19 mouse cellular contexts compared by ENCODE assay signal in genomic region chr9:71307106-71307789, GRCm38 (mm10).
DNase-seq lines count a peak whose midpoint lies in the region; ATAC-seq and TF ChIP-seq lines count a peak whose summit lies in the region.
"Had no signal": no experiment of that assay in that cellular context is flagged by ENCODE, and none has a peak within 500 bp of the region (broad histone marks: within the 10 kb centered on the region; RNA-seq: fewer than 3 reads in every experiment).

No protein-coding gene starts in this region.

- H3K4me3 ChIP-seq in forebrain, embryonic 11.5 days (ENCODE audit: low read depth, low read length), result no peak overlapping the region
- no peak overlapping the region for H3K4me3 ChIP-seq in forebrain, embryonic 15.5 days
- H3K4me3 ChIP-seq in gastrocnemius, adult 2 months, result no peak overlapping the region
- H3K4me3 ChIP-seq: embryonic facial prominence, embryonic 12.5 days; forebrain, embryonic 13.5 days; heart, embryonic 12.5 days; intestine, embryonic 15.5 days had no signal

- H3K4me1 ChIP-seq in forebrain, embryonic 11.5 days (replicated peaks; ENCODE audit: control insufficient read depth, insufficient read depth, low read length), result no peaks in the 10 kb centered on the region
- no peaks in the 10 kb centered on the region for H3K4me1 ChIP-seq in forebrain, embryonic 15.5 days
- H3K4me1 ChIP-seq: embryonic facial prominence, embryonic 12.5 days; forebrain, embryonic 13.5 days; heart, embryonic 12.5 days; intestine, embryonic 15.5 days had no signal

- H3K9ac ChIP-seq in forebrain, embryonic 11.5 days (ENCODE audit: low read length), result no peak overlapping the region
- H3K9ac ChIP-seq in forebrain, embryonic 15.5 days (replicated peaks), result no peak overlapping the region
- H3K9ac ChIP-seq: embryonic facial prominence, embryonic 12.5 days; forebrain, embryonic 13.5 days; heart, embryonic 12.5 days; hindbrain, embryonic 14.5 days; intestine, embryonic 15.5 days had no signal

- no peaks in the 10 kb centered on the region for H3K27me3 ChIP-seq in forebrain, embryonic 11.5 days (ENCODE audit: control insufficient read depth, insufficient read depth, low read length)
- no peaks in the 10 kb centered on the region for H3K27me3 ChIP-seq in forebrain, embryonic 15.5 days
- H3K27me3 ChIP-seq: embryonic facial prominence, embryonic 12.5 days; forebrain, embryonic 13.5 days; intestine, embryonic 15.5 days had no signal

- no peaks in the 10 kb centered on the region for H3K9me3 ChIP-seq in forebrain, embryonic 11.5 days (ENCODE audit: control insufficient read depth, low read length)
- no peaks in the 10 kb centered on the region for H3K9me3 ChIP-seq in forebrain, embryonic 15.5 days
- H3K9me3 ChIP-seq: embryonic facial prominence, embryonic 12.5 days; forebrain, embryonic 13.5 days; heart, embryonic 12.5 days; intestine, embryonic 15.5 days had no signal

- 85% methylated on average over 9 of the region's 9 CpGs for WGBS in forebrain, embryonic 11.5 days
- 80% methylated on average over 9 of the region's 9 CpGs for WGBS in forebrain, embryonic 15.5 days

- peak; percentile 41 for DNase-seq in forebrain, embryonic 11.5 days (ENCODE audit: low spot score)
- peak; percentile 15 for DNase-seq in heart, postnatal 4 days
- DNase-seq in heart, adult 9 months (ENCODE audit: low spot score in 2 of 2), result no peak
- DNase-seq in gastrocnemius, adult 2 months, result peak; percentile 55
- DNase-seq in skeletal muscle tissue, adult 2 months (ENCODE audit: low read depth, low spot score), result peak; percentile 44
- DNase-seq in urinary bladder, postnatal 14 days (ENCODE audit: low spot score), result no peak
- DNase-seq in urinary bladder, postnatal 10 days (ENCODE audit: low spot score), result no peak
- DNase-seq: adrenal gland, postnatal 10 days; cerebellum, adult 11 months; cerebellum, adult 8-10 months; cerebellum, postnatal 14 days; embryo, embryonic 11 days; heart, adult 18-20 months had no signal

- H3K36me3 ChIP-seq in forebrain, embryonic 11.5 days (ENCODE audit: control insufficient read depth, insufficient read depth, low read length), result no peaks in the 10 kb centered on the region
- no peaks in the 10 kb centered on the region for H3K36me3 ChIP-seq in forebrain, embryonic 15.5 days
- H3K36me3 ChIP-seq: embryonic facial prominence, embryonic 12.5 days; heart, embryonic 12.5 days; intestine, embryonic 15.5 days had no signal

- no peak overlapping the region for H3K4me2 ChIP-seq in forebrain, embryonic 11.5 days (ENCODE audit: low read depth, low read length, severe bottlenecking)
- H3K4me2 ChIP-seq in forebrain, embryonic 15.5 days (replicated peaks), result no peak overlapping the region
- H3K4me2 ChIP-seq: embryonic facial prominence, embryonic 12.5 days; forebrain, embryonic 13.5 days; heart, embryonic 12.5 days; hindbrain, embryonic 14.5 days; intestine, embryonic 15.5 days had no signal

- ATAC-seq in forebrain, embryonic 11.5 days (replicated peaks; ENCODE audit: low FRiP score), result no peak
- ATAC-seq in forebrain, embryonic 15.5 days (replicated peaks), result no peak
- ATAC-seq: forebrain, embryonic 13.5 days; intestine, embryonic 15.5 days had no signal

- no peak for TF ChIP-seq CTCF in gastrocnemius, adult 2 months (IDR thresholded peaks at IDR 0.05)

- intact Hi-C loops in gastrocnemius, adult 2 months (cut with DNase I), result no loop called here

- H3K27ac ChIP-seq in forebrain, embryonic 11.5 days (ENCODE audit: low read depth, low read length), result no peak overlapping the region
- H3K27ac ChIP-seq in forebrain, embryonic 15.5 days (replicated peaks), result no peak overlapping the region
- H3K27ac ChIP-seq in gastrocnemius, adult 2 months, result no peak overlapping the region
- H3K27ac ChIP-seq: embryonic facial prominence, embryonic 12.5 days; forebrain, embryonic 13.5 days; hindbrain, embryonic 14.5 days; intestine, embryonic 15.5 days had no signal

Comparison
In these comparisons a context has a peak if more than half of its experiments do, and no peak if none do; other contexts are left out.
1. DNase-seq: peak in forebrain, embryonic 11.5 days (single experiment), heart, postnatal 4 days (single experiment), gastrocnemius, adult 2 months (single experiment) and skeletal muscle tissue, adult 2 months (single experiment); none in heart, adult 9 months (0 of 2), urinary bladder, postnatal 14 days (single experiment) and urinary bladder, postnatal 10 days (single experiment).